Mouse (Mus musculus) effector memory CD4-positive, alpha-beta T cell, adult 7 months (primary cell): Measurements from ENCODE around the gene Ywhae. TPM values are rescaled to one million over a fixed set of nuclear protein-coding genes. Genes with fewer than 3 reads are reported as not detected.

ENCODE experiments used
- polyA plus RNA-seq: library from polyadenylated mRNA; unstranded; fragments of 100-300 nt; shearing (Covaris generic); gene quantifications from one replicate; pipeline ENCODE4 v1.2.1, GENCODE M21; 2017

Ywhae gene
- 195 TPM for polyA plus RNA-seq

GRCm38 (mm10) chr11:75732434-75733226 is at the start of gene Ywhae:
TSS of gene Ywhae (plus strand) at chr11:75732869.

DNA sequence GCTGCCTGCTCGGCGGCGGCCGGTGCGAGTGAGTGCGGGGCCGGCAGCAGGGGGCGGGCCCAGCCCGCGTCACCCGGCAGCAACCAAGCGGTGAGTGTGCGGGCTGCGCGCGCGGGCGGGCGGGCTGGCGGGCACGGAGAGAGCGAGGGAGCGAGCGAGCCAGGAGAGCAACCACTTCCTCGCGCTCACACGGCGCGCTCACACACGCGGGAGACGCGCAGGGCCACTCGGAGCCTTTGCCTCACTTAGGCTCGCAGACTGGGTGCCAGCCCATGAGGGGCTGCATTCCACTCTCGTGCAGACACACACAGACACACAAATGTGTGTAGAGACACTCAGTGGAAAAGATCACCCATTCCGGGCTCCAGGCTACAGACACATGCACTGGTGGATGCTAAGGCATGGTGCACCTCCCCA is 63.4 kb downstream of the Ywhae start, which contains the start of gene Doc2b:
TSS of gene Doc2b (minus strand) at position 21 of the 417 bp plus-strand sequence.

Other genes starting within 250 kb of the Ywhae start
- gene Prpf8, start 246.1 kb upstream of the Ywhae start, polyA plus RNA-seq = 50.3 TPM
- gene Rilp, start 222.8 kb upstream of the Ywhae start, polyA plus RNA-seq = not detected
- 1.2 TPM for gene Scarf1, start 219.3 kb upstream of the Ywhae start, polyA plus RNA-seq
- gene Slc43a2, start 201.2 kb upstream of the Ywhae start, polyA plus RNA-seq = 9.9 TPM
- 314 TPM for gene Pitpna, start 144.8 kb upstream of the Ywhae start, polyA plus RNA-seq
- gene Inpp5k, start 101.9 kb upstream of the Ywhae start, polyA plus RNA-seq = 87.0 TPM
- 17.9 TPM for gene Myo1c, start 82.4 kb upstream of the Ywhae start, polyA plus RNA-seq
- 93.1 TPM for gene Crk, start 53.6 kb upstream of the Ywhae start, polyA plus RNA-seq
- gene Doc2b, start 63.2 kb downstream of the Ywhae start, polyA plus RNA-seq = 0.09 TPM
- gene Rph3al, start 205.6 kb downstream of the Ywhae start, polyA plus RNA-seq = 6.0 TPM